8 mouse cellular contexts compared by ENCODE assay signal in the genomic region with DNA sequence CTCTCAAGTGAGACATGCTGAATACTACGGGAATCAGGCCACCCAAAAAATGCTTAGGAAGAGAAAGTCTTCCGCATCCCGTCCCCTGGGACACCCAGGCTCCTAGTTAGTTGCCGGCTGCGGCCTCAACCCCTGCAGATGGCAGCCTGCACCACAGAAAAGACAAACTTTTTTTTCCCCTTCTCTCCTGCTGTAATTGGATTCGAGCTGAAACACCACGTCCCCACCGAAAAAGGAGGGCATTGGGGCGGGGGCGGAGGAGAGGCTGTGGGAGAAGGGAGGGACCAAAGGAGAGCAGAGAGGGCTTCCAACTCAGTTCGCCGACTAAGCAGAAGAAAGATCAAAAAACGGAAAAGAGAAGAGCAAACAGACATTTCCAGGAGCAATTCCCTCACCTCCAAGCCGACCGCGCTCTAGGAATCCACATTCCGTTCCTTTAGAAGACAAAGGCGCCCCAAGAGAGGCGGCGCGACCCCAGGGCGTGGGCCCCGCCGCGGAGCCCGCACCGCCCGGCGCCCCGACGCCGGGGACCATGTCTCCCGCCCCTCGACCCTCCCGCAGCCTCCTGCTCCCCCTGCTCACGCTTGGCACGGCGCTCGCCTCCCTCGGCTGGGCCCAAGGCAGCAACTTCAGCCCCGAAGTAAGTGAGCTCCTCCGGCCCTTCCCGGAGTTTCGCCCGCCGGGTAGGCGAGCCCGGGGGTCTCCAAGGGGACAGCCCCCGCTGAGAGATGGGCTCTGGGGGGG. TPM values are rescaled to one million over a fixed set of nuclear protein-coding genes. Genes with fewer than 3 reads are reported as not detected.
DNase-seq lines count a peak whose midpoint lies in the region; ATAC-seq and TF ChIP-seq lines count a peak whose summit lies in the region.

Gene Mmp14, plus strand, starts transcription at position 279 of the 744 bp plus-strand sequence.

- peak; percentile 27 to 41 for DNase-seq in left cerebral cortex, adult 18-20 months (ENCODE audit: low spot score in 2 of 2)
- no peak for DNase-seq in left cerebral cortex, adult 11 months (ENCODE audit: low spot score)
- peak; percentile 84 for DNase-seq in embryonic facial prominence, embryonic 11.5 days (ENCODE audit: low spot score)
- DNase-seq in heart, adult 9 months (ENCODE audit: low spot score in 2 of 2), result peak; percentile 72 to 77
- DNase-seq in kidney, postnatal 10 days, result peak; percentile 86
- peak; percentile 73 for DNase-seq in liver, postnatal 0 days
- DNase-seq in urinary bladder, postnatal 4 days (ENCODE audit: low spot score in 2 of 2), result peak; percentile 84 to 86

- ATAC-seq in embryonic facial prominence, embryonic 11.5 days (replicated peaks; ENCODE audit: insufficient number of reproducible peaks, low FRiP score, low TSS enrichment, low read depth), result peak; percentile 45
- ATAC-seq in liver, postnatal 0 days, result peak; percentile 6; the same call in 1 of the 2 replicates
- peak; percentile 29; the same call in 1 of the 2 replicates for ATAC-seq in neural tube, embryonic 15.5 days (ENCODE audit: low FRiP score)

- peak within 1 kb of the TSS; percentile 56 for H3K4me2 ChIP-seq in embryonic facial prominence, embryonic 11.5 days (ENCODE audit: low read depth, low read length)
- H3K4me2 ChIP-seq in liver, postnatal 0 days (ENCODE audit: low read depth, low read length), result peak within 1 kb of the TSS; percentile 90
- peak within 1 kb of the TSS; percentile 75 for H3K4me2 ChIP-seq in neural tube, embryonic 15.5 days

- peak within 1 kb of the TSS; percentile 85 for H3K4me3 ChIP-seq in embryonic facial prominence, embryonic 11.5 days (ENCODE audit: low read depth, low read length)
- H3K4me3 ChIP-seq in liver, postnatal 0 days (ENCODE audit: low read depth, low read length), result peak within 1 kb of the TSS; percentile 76
- H3K4me3 ChIP-seq in neural tube, embryonic 15.5 days (replicated peaks), result peak within 1 kb of the TSS; percentile 53

- under 1% methylated on average over 48 of the region's 49 CpGs for WGBS in embryonic facial prominence, embryonic 11.5 days
- 1% methylated on average over 48 of the region's 49 CpGs for WGBS in liver, postnatal 0 days (ENCODE audit: insufficient replicate concordance)
- under 1% methylated on average over 48 of the region's 49 CpGs for WGBS in neural tube, embryonic 15.5 days

- H3K4me1 ChIP-seq in embryonic facial prominence, embryonic 11.5 days (ENCODE audit: control insufficient read depth, insufficient read depth, low read length), result peaks cover 2% of the 10 kb centered on the region
- H3K4me1 ChIP-seq in liver, postnatal 0 days (ENCODE audit: insufficient read depth), result peaks cover 53% of the 10 kb centered on the region
- peaks cover 66% of the 10 kb centered on the region for H3K4me1 ChIP-seq in neural tube, embryonic 15.5 days

- peak; percentile 49 for TF ChIP-seq CTCF in liver, postnatal 0 days (IDR thresholded peaks at IDR 0.05; ENCODE audit: low read depth)

- no peaks in the 10 kb centered on the region for H3K27me3 ChIP-seq in embryonic facial prominence, embryonic 11.5 days (ENCODE audit: control insufficient read depth, insufficient read depth, low read length)
- peaks cover 6% of the 10 kb centered on the region; the same call in 1 of the 2 replicates for H3K27me3 ChIP-seq in liver, postnatal 0 days (ENCODE audit: insufficient read depth, low read length)
- H3K27me3 ChIP-seq in neural tube, embryonic 15.5 days (replicated peaks), result peaks cover 14% of the 10 kb centered on the region; the same call in 1 of the 2 replicates

- H3K9me3 ChIP-seq in embryonic facial prominence, embryonic 11.5 days (replicated peaks; ENCODE audit: control insufficient read depth, low read length), result no peaks in the 10 kb centered on the region
- H3K9me3 ChIP-seq in liver, postnatal 0 days (ENCODE audit: low read length), result no peaks in the 10 kb centered on the region
- H3K9me3 ChIP-seq in neural tube, embryonic 15.5 days (replicated peaks), result no peaks in the 10 kb centered on the region

- peak; percentile 22; the same call in 1 of the 2 replicates for TF ChIP-seq EP300 in liver, postnatal 0 days (IDR thresholded peaks at IDR 0.05; ENCODE audit: low read depth)

- H3K27ac ChIP-seq in embryonic facial prominence, embryonic 11.5 days (replicated peaks; ENCODE audit: low read depth, low read length), result peak within 1 kb of the TSS; percentile 96
- H3K27ac ChIP-seq in liver, postnatal 0 days (ENCODE audit: low read depth), result peak within 1 kb of the TSS; percentile 92
- peak within 1 kb of the TSS; percentile 86 for H3K27ac ChIP-seq in neural tube, embryonic 15.5 days (replicated peaks)

- H3K9ac ChIP-seq in embryonic facial prominence, embryonic 11.5 days (replicated peaks; ENCODE audit: low read length), result peak within 1 kb of the TSS; percentile 98
- peak within 1 kb of the TSS; percentile 93 for H3K9ac ChIP-seq in liver, postnatal 0 days (replicated peaks)
- peak within 1 kb of the TSS; percentile 64 for H3K9ac ChIP-seq in neural tube, embryonic 15.5 days (replicated peaks)

- H3K36me3 ChIP-seq in embryonic facial prominence, embryonic 11.5 days (replicated peaks; ENCODE audit: control insufficient read depth, insufficient read depth, low read depth, low read length), result no peaks in the 10 kb centered on the region; the same call in 1 of the 2 replicates
- H3K36me3 ChIP-seq in liver, postnatal 0 days (replicated peaks; ENCODE audit: insufficient read depth, low read length), result peaks cover 17% of the 10 kb centered on the region
- peaks cover 13% of the 10 kb centered on the region; the same call in 1 of the 2 replicates for H3K36me3 ChIP-seq in neural tube, embryonic 15.5 days

RNA-seq across cellular contexts. Expression of gene Mmp14, which starts in this region (rescaled TPM):
- 10 to 100 TPM; 12.0 to 12.6 TPM for total RNA-seq in left cerebral cortex, adult 18-20 months (2021)
- polyA plus RNA-seq in embryonic facial prominence, embryonic 11.5 days (2014; fragmentation: Nextera tagmentation; extraction: Ambion mirVana), result 91.1 and 93.2 TPM in 2 replicates
- polyA plus RNA-seq in liver, postnatal 0 days (2015; fragmentation: Nextera tagmentation; extraction: Ambion mirVana), result 38.1 and 39.8 TPM in 2 replicates
- polyA plus RNA-seq in neural tube, embryonic 15.5 days (2015; fragmentation: Nextera tagmentation; extraction: Ambion mirVana), result 40.7 and 60.5 TPM in 2 replicates
